Mouse (Mus musculus) E14TG2a.4 (cell line): ENCODE data around the gene Trim45.
A peak's percentile ranks its signal among the peaks of the same experiment; 100 is the strongest.

ENCODE experiments used
- H3K27me3 ChIP-seq: 2 replicates; pipeline ENCODE4 v1.6.1; 2014; ENCODE audit warnings: low read length, control low read depth; ENCODE audit not compliant: insufficient read depth
- H3K36me3 ChIP-seq: 2 replicates; pipeline ENCODE4 v1.6.1; 2014; ENCODE audit warnings: low read length, control low read depth; ENCODE audit not compliant: insufficient read depth
- H3K4me1 ChIP-seq: replicated peaks from 2 replicates; pipeline ENCODE4 v1.6.1; 2014; ENCODE audit warnings: low read depth, low read length, control low read depth
- H3K4me3 ChIP-seq: replicated peaks from 2 replicates; pipeline ENCODE4 v1.5.1; 2014; ENCODE audit warnings: mild to moderate bottlenecking, low read length
- H3K9me3 ChIP-seq: 2 replicates; pipeline ENCODE4 v1.6.1; 2014; ENCODE audit warnings: low read length, control low read depth
- CTCF ChIP-seq: conservative IDR thresholded peaks from 2 replicates; pipeline ENCODE4 v1.5.1; 2014; ENCODE audit warnings: low read length
- NANOG ChIP-seq: IDR thresholded peaks from 2 replicates; pipeline ENCODE4 v1.6.1; 2014; ENCODE audit warnings: borderline replicate concordance, low read length, mixed read lengths
- POU5F1 ChIP-seq: IDR thresholded peaks from 2 replicates; pipeline ENCODE4 v1.6.1; 2014; ENCODE audit warnings: low read length, borderline replicate concordance

The Trim45 gene

DNA sequence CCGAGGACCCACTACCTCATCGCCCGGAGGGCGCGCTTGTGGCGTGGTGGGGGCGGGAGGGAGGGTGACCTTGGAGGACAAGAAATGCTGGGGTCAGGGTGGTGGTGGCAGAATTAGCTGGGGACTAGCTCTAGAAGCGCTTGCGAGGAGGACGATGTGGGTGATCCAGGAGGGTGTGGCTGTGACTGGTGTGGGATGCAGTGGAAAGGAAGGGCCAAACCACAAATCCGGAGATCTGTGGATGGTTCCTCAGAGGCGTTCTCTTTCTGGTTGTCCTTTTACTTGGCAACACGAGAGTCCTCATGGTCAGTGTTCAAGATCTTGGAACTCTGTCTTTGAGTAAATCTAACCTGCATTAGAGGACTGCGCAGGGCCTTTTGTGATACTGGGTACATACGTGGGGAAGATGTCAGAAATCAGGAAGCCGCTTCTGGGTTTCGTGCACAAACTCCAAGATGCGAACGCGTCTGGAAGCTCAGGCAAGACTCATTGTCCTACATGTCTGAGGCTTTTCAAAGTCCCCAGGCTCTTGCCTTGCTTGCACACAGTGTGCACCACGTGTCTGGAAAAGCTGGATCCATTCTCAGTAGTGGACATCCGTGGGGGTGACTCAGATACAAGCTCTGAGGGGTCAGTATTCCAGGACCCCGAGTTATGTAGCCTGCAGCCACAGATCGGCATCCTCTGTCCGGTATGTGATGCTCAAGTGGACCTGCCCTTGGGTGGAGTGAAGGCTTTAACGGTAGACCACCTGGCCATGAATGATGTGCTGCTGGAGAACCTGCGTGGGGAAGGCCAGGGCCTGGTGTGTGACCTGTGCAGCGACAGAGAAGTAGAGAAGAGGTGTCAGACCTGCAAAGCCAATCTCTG is 739 bp downstream of the Trim45 start:
- Histone ChIP-seq H3K36me3 (peaks cover 26% of the 10 kb centered on the region), H3K27me3 (peaks cover 10% of the 10 kb centered on the region), H3K9me3 (no peaks in the 10 kb centered on the region), H3K4me3 (peak overlapping the region; percentile 82), H3K4me1 (peaks cover 38% of the 10 kb centered on the region)
- TF ChIP-seq NANOG (no peak), POU5F1 (no peak)

DNA sequence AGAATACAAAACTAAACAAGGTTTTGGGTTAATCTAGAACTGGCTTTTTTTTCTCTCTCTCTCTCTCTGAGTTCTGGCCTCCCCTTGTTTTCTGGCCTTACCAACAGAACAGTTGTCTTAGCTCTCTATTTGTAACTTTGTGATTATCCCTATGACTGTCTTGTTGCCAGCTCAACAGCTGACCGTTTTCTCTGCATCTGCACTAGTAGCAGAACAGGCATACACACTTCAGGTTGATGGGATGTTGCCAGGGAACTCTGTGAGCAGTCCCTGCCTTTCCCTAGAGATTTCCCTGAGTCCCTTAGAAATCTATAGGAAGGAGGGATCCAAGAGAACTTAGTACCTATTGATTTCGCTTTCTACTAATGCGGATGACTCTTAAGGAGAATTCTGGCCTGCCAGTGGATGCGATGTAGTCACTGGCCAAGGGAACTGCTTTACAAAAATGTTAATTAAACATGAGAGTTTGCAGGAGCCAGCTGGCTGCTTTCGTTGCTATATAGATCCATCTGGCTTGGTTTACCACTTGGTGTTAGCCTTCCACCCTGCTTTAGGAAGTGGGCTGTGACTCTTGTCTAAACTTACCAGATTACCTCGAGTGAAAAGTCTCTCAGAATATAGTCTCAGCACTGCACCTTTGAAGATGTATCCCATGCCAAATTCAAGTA is 2.2 kb downstream of the Trim45 start:
- Histone ChIP-seq H3K9me3 (no peaks in the 10 kb centered on the region), H3K4me1 (peaks cover 37% of the 10 kb centered on the region), H3K27me3 (peaks cover 4% of the 10 kb centered on the region; the same call in 1 of the 2 replicates), H3K36me3 (peaks cover 41% of the 10 kb centered on the region), H3K4me3 (no peak overlapping the region)
- TF ChIP-seq CTCF: no peak
- TF ChIP-seq NANOG: no peak

DNA sequence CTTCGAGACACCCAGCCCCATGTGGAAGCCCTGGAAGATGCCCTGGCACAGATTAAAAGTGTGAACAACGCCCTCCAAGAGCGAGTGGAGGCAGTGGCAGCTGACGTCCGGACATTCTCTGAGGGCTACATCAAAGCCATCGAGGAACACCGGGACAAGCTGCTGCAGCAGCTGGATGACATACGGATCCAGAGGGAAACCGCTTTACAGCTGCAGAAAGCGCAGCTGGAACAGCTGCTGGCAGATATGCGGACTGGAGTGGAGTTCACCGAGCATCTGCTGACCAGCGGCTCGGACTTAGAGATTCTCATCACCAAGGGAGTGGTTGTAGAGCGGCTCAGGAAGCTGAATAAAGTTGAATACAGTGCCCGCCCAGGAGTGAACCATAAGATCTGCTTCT is 3.2 kb downstream of the Trim45 start:
- Histone ChIP-seq H3K36me3 (peaks cover 50% of the 10 kb centered on the region), H3K4me3 (no peak overlapping the region), H3K27me3 (no peaks in the 10 kb centered on the region), H3K4me1 (peaks cover 43% of the 10 kb centered on the region), H3K9me3 (no peaks in the 10 kb centered on the region)
- no peak for TF ChIP-seq POU5F1
- TF ChIP-seq NANOG: no peak
- no peak for TF ChIP-seq CTCF

DNA sequence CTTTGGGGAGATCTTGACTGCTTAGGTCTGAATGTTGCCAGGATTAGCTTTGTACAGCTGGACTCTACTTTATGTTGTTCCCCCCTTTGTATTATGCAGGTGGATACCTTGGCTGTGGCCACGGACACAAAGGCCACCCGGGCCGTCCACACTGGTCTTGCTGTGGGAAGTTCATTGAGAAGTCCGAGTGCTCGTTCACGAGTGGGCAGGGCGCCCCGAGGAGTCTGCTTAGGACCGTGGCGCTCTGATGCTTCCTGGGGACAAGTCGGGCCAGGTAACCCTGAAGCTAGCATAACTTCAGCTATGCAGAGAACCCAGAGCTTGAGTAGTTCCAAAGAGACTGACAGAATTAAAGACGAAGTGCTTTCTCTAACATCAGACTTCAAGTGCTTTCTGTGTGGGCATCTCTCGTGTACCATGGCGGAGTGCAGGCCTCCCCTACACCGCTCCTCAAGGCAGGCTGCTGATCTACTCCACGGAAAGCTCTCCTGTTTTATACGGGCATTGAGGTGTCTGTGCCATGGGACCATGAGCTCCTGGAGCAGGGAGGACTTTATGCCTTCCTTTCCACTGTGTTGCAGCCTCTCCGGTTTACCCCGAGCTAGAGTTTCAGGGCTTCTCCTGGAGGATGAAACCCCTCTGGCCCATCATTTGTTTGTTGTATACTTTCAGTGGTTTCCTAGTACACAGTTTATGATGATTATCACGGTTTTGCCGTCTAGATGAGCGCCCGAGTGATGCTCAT is 9.5 kb downstream of the Trim45 start:
- TF ChIP-seq NANOG: no peak
- no peak for TF ChIP-seq CTCF
- TF ChIP-seq POU5F1: no peak
- Histone ChIP-seq H3K36me3 (peaks cover 54% of the 10 kb centered on the region), H3K4me3 (peak overlapping the region; percentile 58), H3K4me1 (peaks cover 52% of the 10 kb centered on the region), H3K27me3 (no peaks in the 10 kb centered on the region), H3K9me3 (no peaks in the 10 kb centered on the region)

DNA sequence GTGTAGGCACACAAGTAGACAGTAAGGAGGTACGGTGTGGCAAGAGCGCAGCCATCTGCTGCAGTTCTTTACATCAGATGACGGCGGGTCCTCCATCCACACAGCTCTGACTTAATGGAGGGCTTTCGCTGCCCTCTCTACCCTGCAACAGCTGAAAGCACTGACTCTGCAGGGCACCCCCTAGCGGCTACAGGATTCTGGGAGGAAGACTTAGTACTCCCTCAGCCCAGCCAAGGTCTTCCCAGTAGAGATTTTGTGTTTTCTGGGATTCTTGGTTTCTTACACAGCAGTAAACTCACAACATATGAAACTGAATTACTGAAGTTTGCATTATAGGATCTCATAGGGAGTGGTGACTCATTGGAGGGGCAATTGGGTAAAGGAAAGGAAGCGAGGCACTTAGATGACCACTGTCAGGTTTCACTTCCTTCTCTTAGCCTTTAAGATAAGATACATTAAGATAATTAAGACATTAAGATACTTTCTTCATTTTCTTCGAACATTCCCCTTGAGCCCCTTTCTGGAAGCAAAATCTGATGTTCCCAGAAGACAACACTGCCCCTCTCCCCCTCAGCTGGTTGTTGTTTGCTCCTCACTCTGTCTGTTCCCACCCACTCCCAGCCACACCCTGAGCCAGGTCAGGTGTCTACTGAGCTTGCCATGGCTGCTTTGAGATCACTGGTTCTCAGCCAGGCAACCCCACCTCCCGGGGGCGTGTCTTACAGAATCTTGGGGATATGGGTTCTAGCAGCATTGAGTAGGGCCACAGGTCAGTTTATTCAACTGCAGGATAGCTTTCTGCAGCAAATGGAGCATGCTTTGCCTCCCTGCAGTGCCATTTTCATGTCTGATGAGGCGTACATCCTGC is 10.3 kb downstream of the Trim45 start:
- no peaks in the 10 kb centered on the region for H3K27me3 ChIP-seq
- peak overlapping the region; percentile 58 for H3K4me3 ChIP-seq
- TF ChIP-seq CTCF: peak; percentile 74
- no peak for TF ChIP-seq POU5F1
- H3K4me1 ChIP-seq: peaks cover 52% of the 10 kb centered on the region
- H3K9me3 ChIP-seq: no peaks in the 10 kb centered on the region
- peaks cover 54% of the 10 kb centered on the region for H3K36me3 ChIP-seq

DNA sequence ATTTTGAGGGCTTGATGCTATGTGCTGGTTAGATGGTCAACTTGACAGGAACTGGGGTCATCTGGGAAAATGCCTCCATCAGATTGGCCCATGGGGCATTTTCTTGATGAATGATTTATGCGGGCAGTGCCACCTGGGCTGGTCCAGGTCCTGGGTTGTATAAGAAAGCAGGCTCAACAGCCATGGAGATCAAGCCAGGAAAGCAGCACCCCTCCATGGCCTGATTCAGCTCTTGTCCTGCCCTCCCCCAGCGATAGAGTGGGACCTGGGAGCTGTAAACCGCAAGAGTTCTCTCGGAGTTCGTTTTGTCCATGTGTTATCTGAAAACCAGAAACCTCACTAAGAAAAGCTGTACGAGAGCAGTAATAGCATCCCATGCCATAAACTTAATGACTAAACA is 13.5 kb downstream of the Trim45 start:
- Histone ChIP-seq H3K9me3 (no peaks in the 10 kb centered on the region), H3K36me3 (peaks cover 60% of the 10 kb centered on the region), H3K27me3 (no peaks in the 10 kb centered on the region), H3K4me1 (peaks cover 46% of the 10 kb centered on the region), H3K4me3 (no peak overlapping the region)
- TF ChIP-seq NANOG (no peak), POU5F1 (no peak), CTCF (no peak)

DNA sequence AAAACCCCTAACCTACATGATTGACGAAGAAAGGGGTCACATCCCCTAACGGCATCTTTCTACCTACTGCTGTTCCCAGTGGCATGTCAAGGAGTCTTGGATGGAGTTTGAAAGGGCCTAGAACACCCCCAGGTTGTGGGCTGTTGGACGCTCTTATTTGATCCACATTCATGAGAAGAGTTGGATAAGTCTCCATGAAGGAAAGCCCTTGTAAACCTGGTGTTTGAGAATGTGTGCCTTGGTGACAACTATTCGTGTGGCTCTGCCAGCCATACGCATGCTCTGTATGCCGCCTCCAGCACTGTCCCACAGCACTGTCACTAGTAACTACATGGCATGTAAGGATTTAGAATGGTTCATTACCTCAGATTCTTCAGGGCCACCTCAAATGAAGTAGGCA is 14.2 kb downstream of the Trim45 start:
- H3K4me3 ChIP-seq: no peak overlapping the region
- TF ChIP-seq CTCF: no peak
- TF ChIP-seq POU5F1: no peak
- TF ChIP-seq NANOG: no peak
- peaks cover 67% of the 10 kb centered on the region for H3K36me3 ChIP-seq
- H3K4me1 ChIP-seq: peaks cover 39% of the 10 kb centered on the region
- no peaks in the 10 kb centered on the region for H3K9me3 ChIP-seq
- no peaks in the 10 kb centered on the region for H3K27me3 ChIP-seq

DNA sequence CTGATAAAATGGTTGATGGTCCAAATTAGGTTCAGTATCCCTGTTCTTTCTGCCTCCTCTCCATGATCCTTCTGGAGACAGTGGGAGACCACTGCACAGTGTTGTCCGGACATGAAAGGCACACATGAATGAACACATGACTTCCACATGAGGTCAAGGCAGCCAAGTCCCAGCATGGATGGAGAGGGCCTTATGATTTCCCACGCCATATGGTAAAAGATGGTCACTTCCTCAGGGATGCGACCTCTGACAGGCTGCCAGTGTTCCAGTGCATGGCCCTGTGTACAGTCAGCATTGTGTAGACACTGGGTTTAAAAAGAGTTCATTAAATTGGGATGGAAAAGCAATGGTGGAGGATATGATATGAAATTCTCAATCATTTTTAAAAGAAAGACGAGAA is 16.2 kb downstream of the Trim45 start:
- H3K4me3 ChIP-seq: no peak overlapping the region
- no peaks in the 10 kb centered on the region for H3K27me3 ChIP-seq
- peaks cover 23% of the 10 kb centered on the region for H3K4me1 ChIP-seq
- no peaks in the 10 kb centered on the region for H3K9me3 ChIP-seq
- TF ChIP-seq CTCF: no peak
- no peak for TF ChIP-seq POU5F1
- H3K36me3 ChIP-seq: peaks cover 86% of the 10 kb centered on the region
